Mouse (Mus musculus): ENCODE measurements around the gene Fam162b. TPM values are rescaled to one million over a fixed set of nuclear protein-coding genes. Genes with fewer than 3 reads are reported as not detected.

The Fam162b gene
- polyA plus RNA-seq, 1 experiment from 2014 or later, result 32.0 TPM

GRCm38 (mm10) chr10:51595001-51595931, 4.9 kb upstream of the Fam162b start:
- WGBS, result 40% methylated on average over 10 of the region's 10 CpGs
- Histone ChIP-seq H3K36me3 (no peaks in the 10 kb centered on the region), H3K9ac (no peak overlapping the region), H3K9me3 (no peaks in the 10 kb centered on the region), H3K4me3 (replicated peaks) (no peak overlapping the region), H3K27ac (no peak overlapping the region), H3K4me1 (peaks cover 1% of the 10 kb centered on the region; the same call in 1 of the 2 replicates), H3K4me2 (no peak overlapping the region), H3K27me3 (replicated peaks) (no peaks in the 10 kb centered on the region)
- ATAC-seq (ENCODE audit: insufficient read depth, low FRiP score, low read depth), result no peak

GRCm38 (mm10) chr10:51591574-51591973, 1.3 kb upstream of the Fam162b start:
- H3K36me3 ChIP-seq, result no peaks in the 10 kb centered on the region
- H3K4me1 ChIP-seq, result peaks cover 3% of the 10 kb centered on the region; the same call in 1 of the 2 replicates
- H3K4me2 ChIP-seq, result no peak overlapping the region
- no peak for ATAC-seq (ENCODE audit: insufficient read depth, low FRiP score, low read depth)
- no peak overlapping the region for H3K27ac ChIP-seq
- no peak overlapping the region for H3K4me3 ChIP-seq (replicated peaks)
- H3K27me3 ChIP-seq (replicated peaks), result no peaks in the 10 kb centered on the region
- no peaks in the 10 kb centered on the region for H3K9me3 ChIP-seq
- WGBS, result 87% methylated on average over 2 of the region's 2 CpGs
- H3K9ac ChIP-seq, result no peak overlapping the region

- H3K9ac ChIP-seq, result no peak overlapping the region
- H3K27ac ChIP-seq, result no peak overlapping the region
- H3K4me3 ChIP-seq (replicated peaks), result no peak overlapping the region
- H3K36me3 ChIP-seq, result no peaks in the 10 kb centered on the region
- H3K27me3 ChIP-seq (replicated peaks), result no peaks in the 10 kb centered on the region
- no peak overlapping the region for H3K4me2 ChIP-seq
- H3K9me3 ChIP-seq, result no peaks in the 10 kb centered on the region
- no peak for ATAC-seq (ENCODE audit: insufficient read depth, low FRiP score, low read depth)
- H3K4me1 ChIP-seq, result no peaks in the 10 kb centered on the region
These were observed 5.4 kb downstream of the Fam162b start for GRCm38 (mm10) chr10:51584919-51585318.

- Histone ChIP-seq H3K27me3 (replicated peaks) (no peaks in the 10 kb centered on the region), H3K9ac (no peak overlapping the region), H3K4me2 (no peak overlapping the region), H3K4me1 (no peaks in the 10 kb centered on the region), H3K36me3 (no peaks in the 10 kb centered on the region), H3K4me3 (replicated peaks) (no peak overlapping the region), H3K27ac (no peak overlapping the region), H3K9me3 (no peaks in the 10 kb centered on the region)
- ATAC-seq (ENCODE audit: insufficient read depth, low FRiP score, low read depth), result no peak
- WGBS, result 67% methylated on average over 1 of the region's 1 CpGs
These were observed 5.9 kb downstream of the Fam162b start for GRCm38 (mm10) chr10:51584378-51584777.

GRCm38 (mm10) chr10:51571225-51571996, 18.9 kb downstream of the Fam162b start:
- Histone ChIP-seq H3K4me3 (replicated peaks) (no peak overlapping the region), H3K4me2 (no peak overlapping the region; the same call in 1 of the 2 replicates), H3K27me3 (replicated peaks) (no peaks in the 10 kb centered on the region), H3K27ac (no peak overlapping the region), H3K9me3 (no peaks in the 10 kb centered on the region), H3K9ac (no peak overlapping the region), H3K36me3 (no peaks in the 10 kb centered on the region), H3K4me1 (no peaks in the 10 kb centered on the region)
- 53% methylated on average over 9 of the region's 9 CpGs for WGBS
- ATAC-seq (ENCODE audit: insufficient read depth, low FRiP score, low read depth), result peak; percentile 81

- no peak overlapping the region for H3K4me2 ChIP-seq
- ATAC-seq (ENCODE audit: insufficient read depth, low FRiP score, low read depth), result no peak
- H3K27ac ChIP-seq, result no peak overlapping the region
- no peaks in the 10 kb centered on the region for H3K27me3 ChIP-seq (replicated peaks)
- 77% methylated on average over 1 of the region's 1 CpGs for WGBS
- H3K4me1 ChIP-seq, result no peaks in the 10 kb centered on the region
- no peak overlapping the region for H3K9ac ChIP-seq
- no peak overlapping the region for H3K4me3 ChIP-seq (replicated peaks)
- no peaks in the 10 kb centered on the region for H3K36me3 ChIP-seq
- no peaks in the 10 kb centered on the region for H3K9me3 ChIP-seq
These were observed 34.3 kb downstream of the Fam162b start for GRCm38 (mm10) chr10:51556005-51556404.

- Histone ChIP-seq H3K9ac (peak overlapping the region; percentile 32; the same call in 1 of the 2 replicates), H3K27ac (no peak overlapping the region), H3K36me3 (no peaks in the 10 kb centered on the region), H3K4me1 (no peaks in the 10 kb centered on the region), H3K4me2 (peak overlapping the region; percentile 86), H3K4me3 (replicated peaks) (peak overlapping the region; percentile 45), H3K27me3 (replicated peaks) (no peaks in the 10 kb centered on the region), H3K9me3 (no peaks in the 10 kb centered on the region)
- 1% methylated on average over 16 of the region's 16 CpGs for WGBS
- ATAC-seq (ENCODE audit: insufficient read depth, low FRiP score, low read depth), result peak; percentile 83
These were observed 36.8 kb downstream of the Fam162b start for GRCm38 (mm10) chr10:51553348-51554123.

Other genes starting within 250 kb of the Fam162b start
- gene Gm49339, start 109.9 kb downstream of the Fam162b start, polyA plus RNA-seq (2015; fragmentation: Nextera tagmentation; extraction: Ambion mirVana), result 0.59 and 0.82 TPM in 2 replicates
- gene Lilr4b, start 109.9 kb downstream of the Fam162b start, polyA plus RNA-seq (2015; fragmentation: Nextera tagmentation; extraction: Ambion mirVana), result 1.8 and 2.1 TPM in 2 replicates
- 5.1 and 5.4 TPM in 2 replicates for gene Lilrb4a, start 99.6 kb downstream of the Fam162b start, polyA plus RNA-seq (2015; fragmentation: Nextera tagmentation; extraction: Ambion mirVana)
- gene Gprc6a, start 40.9 kb upstream of the Fam162b start, polyA plus RNA-seq (2015; fragmentation: Nextera tagmentation; extraction: Ambion mirVana), result 0.05 and 0.10 TPM in 2 replicates
- 1.4 and 2.8 TPM in 2 replicates for gene Rfx6, start 87.2 kb upstream of the Fam162b start, polyA plus RNA-seq (2015; fragmentation: Nextera tagmentation; extraction: Ambion mirVana)